Mouse (Mus musculus) E14TG2a.4 (cell line): ENCODE measurements at regions not wholly inside any gene's neighbourhood (a gene's known extent, or its start where the extent isn't known, plus 50 kb on each side); places are given as distances from the start of the nearest gene placed in this dataset.

Source experiments
- H3K27me3 ChIP-seq: 2 replicates; pipeline ENCODE4 v1.6.1; 2014; ENCODE audit warnings: low read length, control low read depth; ENCODE audit not compliant: insufficient read depth
- H3K36me3 ChIP-seq: 2 replicates; pipeline ENCODE4 v1.6.1; 2014; ENCODE audit warnings: low read length, control low read depth; ENCODE audit not compliant: insufficient read depth
- H3K4me1 ChIP-seq: replicated peaks from 2 replicates; pipeline ENCODE4 v1.6.1; 2014; ENCODE audit warnings: low read depth, low read length, control low read depth
- H3K4me3 ChIP-seq: replicated peaks from 2 replicates; pipeline ENCODE4 v1.5.1; 2014; ENCODE audit warnings: mild to moderate bottlenecking, low read length
- H3K9me3 ChIP-seq: 2 replicates; pipeline ENCODE4 v1.6.1; 2014; ENCODE audit warnings: low read length, control low read depth
- CTCF ChIP-seq: conservative IDR thresholded peaks from 2 replicates; pipeline ENCODE4 v1.5.1; 2014; ENCODE audit warnings: low read length
- NANOG ChIP-seq: IDR thresholded peaks from 2 replicates; pipeline ENCODE4 v1.6.1; 2014; ENCODE audit warnings: borderline replicate concordance, low read length, mixed read lengths
- POU5F1 ChIP-seq: IDR thresholded peaks from 2 replicates; pipeline ENCODE4 v1.6.1; 2014; ENCODE audit warnings: low read length, borderline replicate concordance

DNA sequence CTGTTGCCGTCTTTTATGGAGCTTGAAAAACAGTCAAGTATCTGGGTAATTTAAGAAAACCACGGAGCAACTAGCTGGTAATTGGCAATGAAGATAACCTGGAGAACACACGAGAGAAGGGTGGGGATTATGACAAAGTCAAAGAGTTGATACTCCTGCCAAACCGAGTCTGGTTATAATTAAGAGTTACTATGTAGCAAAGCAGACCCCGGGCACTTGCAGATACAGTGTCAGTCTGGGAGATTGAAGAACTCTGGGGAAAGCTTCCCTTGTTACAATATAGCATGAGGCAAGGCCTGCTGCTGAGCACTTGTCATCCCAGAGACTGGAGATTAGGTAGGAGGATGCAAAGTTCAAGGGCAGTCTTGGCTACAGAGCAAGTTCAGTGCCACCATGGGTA, 116.5 kb downstream of the Edn3 start:
- H3K27me3 ChIP-seq = peaks cover 4% of the 10 kb centered on the region; the same call in 1 of the 2 replicates
- no peaks in the 10 kb centered on the region for H3K36me3 ChIP-seq
- H3K4me3 ChIP-seq = no peak overlapping the region
- no peaks in the 10 kb centered on the region for H3K4me1 ChIP-seq
- TF ChIP-seq POU5F1 = no peak
- TF ChIP-seq CTCF = no peak
- no peak for TF ChIP-seq NANOG
- H3K9me3 ChIP-seq = no peaks in the 10 kb centered on the region

DNA sequence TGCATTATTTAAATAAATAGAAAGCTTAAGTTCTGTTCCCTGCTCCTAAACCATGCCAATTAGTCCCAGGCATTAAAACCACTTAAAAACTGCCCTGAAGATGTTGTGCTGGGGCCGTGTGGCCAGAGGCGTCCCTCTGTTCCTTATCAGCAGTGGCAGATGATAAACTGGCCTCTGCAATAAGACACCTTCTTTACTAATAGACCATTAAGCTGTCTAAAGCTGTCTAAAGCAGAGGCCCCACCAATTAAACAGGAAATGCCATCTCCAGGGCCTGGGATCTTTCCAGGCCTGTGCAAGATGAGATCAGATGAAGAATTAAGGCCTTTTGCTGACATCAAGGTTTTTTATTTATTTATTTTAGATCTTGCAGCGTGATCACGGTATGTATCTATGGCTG, 118.6 kb downstream of the Edn3 start:
- H3K27me3 ChIP-seq = peaks cover 7% of the 10 kb centered on the region; the same call in 1 of the 2 replicates
- H3K36me3 ChIP-seq = no peaks in the 10 kb centered on the region
- no peaks in the 10 kb centered on the region for H3K4me1 ChIP-seq
- TF ChIP-seq NANOG = no peak
- TF ChIP-seq POU5F1 = no peak
- no peak for TF ChIP-seq CTCF
- H3K4me3 ChIP-seq = no peak overlapping the region
- no peaks in the 10 kb centered on the region for H3K9me3 ChIP-seq

DNA sequence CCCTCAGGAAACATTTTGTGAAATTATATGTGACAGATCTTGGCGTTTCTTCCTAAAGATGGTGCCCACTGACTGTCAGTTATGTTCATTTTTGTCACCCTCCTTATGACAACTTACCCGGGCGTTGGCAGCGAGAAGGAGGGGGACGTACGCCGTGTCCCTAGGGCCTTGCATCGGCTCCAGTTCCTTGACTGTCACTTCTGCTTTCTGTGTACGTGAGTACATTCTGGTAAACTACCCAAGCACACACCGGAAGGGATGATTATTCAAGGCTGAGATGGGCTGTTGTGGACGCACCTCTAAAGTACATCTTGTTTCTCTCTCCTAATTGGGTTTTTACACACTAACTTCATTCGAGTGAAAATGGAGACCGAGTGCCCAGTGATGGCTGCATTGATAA, 120.2 kb downstream of the Edn3 start:
- H3K36me3 ChIP-seq = no peaks in the 10 kb centered on the region
- peaks cover 14% of the 10 kb centered on the region; the same call in 1 of the 2 replicates for H3K27me3 ChIP-seq
- TF ChIP-seq POU5F1 (no peak), NANOG (no peak), CTCF (no peak)
- H3K9me3 ChIP-seq = no peaks in the 10 kb centered on the region
- H3K4me1 ChIP-seq = no peaks in the 10 kb centered on the region
- no peak overlapping the region for H3K4me3 ChIP-seq

DNA sequence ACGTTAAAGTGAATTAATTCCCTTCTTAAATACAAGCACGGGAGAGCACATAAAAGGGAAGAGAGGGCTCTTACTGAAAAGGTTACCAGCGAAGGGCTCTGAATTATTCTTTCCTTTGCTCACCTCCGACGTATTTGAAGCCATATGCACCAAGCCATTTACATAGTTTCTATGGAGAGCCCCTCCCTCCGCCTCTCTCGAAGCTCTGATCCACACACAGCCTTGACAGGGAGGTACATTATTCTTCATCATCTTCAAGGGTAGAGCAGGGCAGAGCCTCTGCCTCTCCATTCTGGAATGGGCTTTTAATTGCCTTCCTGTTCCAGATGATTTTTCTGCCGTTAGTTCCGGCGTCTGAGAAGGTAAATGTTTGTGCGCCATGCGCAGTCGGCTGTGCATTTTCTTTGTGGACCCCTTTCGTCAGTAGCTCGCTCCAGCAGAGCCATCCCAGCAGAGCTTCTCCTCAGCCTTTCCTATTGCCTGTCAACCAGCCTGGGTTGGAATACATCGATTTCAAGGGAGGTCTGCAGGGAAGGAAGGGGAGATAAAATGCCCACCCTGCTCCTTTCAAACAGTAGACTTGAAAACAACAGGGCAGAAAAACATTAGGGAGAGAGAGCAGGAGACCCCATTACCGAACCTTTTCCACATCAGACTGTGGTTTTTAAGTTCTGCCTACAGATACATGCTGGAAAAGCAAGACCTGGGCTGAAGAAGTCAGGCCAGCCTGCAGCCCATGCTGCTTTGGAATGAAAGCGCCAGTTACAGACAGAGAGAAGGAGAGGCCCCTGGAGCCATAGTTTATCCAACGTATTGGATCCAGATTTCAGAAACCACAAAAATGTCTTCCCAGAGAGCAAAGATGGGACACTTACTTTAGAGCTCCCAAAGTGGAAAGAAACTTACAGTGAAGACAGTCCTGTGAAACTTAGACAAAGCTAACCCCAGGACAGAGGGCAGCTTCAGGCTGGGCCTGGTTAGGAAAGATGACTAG, 124.1 kb downstream of the Edn3 start:
- H3K4me1 ChIP-seq = no peaks in the 10 kb centered on the region
- no peak overlapping the region; the same call in 1 of the 2 replicates for H3K4me3 ChIP-seq
- no peak for TF ChIP-seq POU5F1
- TF ChIP-seq NANOG = no peak
- TF ChIP-seq CTCF = no peak
- H3K9me3 ChIP-seq = no peaks in the 10 kb centered on the region; the same call in 1 of the 2 replicates
- H3K27me3 ChIP-seq = peaks cover 27% of the 10 kb centered on the region
- H3K36me3 ChIP-seq = no peaks in the 10 kb centered on the region

DNA sequence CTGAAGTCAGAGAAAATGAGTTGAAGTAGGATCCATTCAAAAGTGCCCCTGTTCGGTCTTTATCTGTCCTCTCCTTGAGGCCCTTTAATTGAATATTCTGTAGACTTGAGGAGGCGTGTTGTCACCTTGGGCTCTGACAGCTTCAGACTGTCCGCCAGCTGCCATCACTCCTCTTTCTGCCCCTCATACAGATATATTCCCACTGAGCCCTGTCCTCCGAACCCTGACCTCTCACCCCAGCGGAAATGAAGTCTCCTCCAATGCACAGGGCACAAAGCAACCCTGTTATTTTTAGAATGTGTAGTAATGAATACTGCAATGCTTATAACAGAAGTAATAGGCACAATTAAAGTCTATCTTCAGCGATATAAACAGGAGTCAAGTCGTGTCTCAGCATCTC, 117.4 kb upstream of the Gm14444 start:
- peaks cover 32% of the 10 kb centered on the region for H3K27me3 ChIP-seq
- no peaks in the 10 kb centered on the region for H3K36me3 ChIP-seq
- no peak for TF ChIP-seq NANOG
- no peak for TF ChIP-seq CTCF
- TF ChIP-seq POU5F1 = no peak
- no peaks in the 10 kb centered on the region; the same call in 1 of the 2 replicates for H3K9me3 ChIP-seq
- H3K4me1 ChIP-seq = no peaks in the 10 kb centered on the region
- no peak overlapping the region for H3K4me3 ChIP-seq

DNA sequence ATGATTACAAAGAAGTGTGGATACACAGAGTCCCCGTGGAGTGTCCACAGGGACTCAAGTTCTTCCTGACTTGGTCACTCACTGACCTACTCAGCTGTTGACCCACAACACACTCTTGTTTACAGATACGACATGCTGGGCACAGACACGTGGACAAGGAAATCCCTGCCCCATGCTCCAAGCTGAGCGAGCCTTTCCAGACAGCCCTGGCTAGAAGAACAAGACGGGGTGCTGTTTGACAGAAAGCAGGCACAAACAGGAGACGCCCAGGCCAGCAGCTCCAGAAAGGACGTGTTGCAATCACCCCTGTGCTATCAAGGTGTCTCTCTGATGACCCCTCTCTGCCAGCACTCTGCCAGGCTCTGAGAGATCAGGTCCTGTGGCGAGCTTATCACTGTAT, 112.6 kb upstream of the Gm14444 start:
- Histone ChIP-seq H3K4me1 (peaks cover 13% of the 10 kb centered on the region), H3K4me3 (no peak overlapping the region), H3K36me3 (no peaks in the 10 kb centered on the region), H3K27me3 (peaks cover 37% of the 10 kb centered on the region), H3K9me3 (no peaks in the 10 kb centered on the region)
- TF ChIP-seq CTCF = no peak
- no peak for TF ChIP-seq NANOG
- TF ChIP-seq POU5F1 = no peak

DNA sequence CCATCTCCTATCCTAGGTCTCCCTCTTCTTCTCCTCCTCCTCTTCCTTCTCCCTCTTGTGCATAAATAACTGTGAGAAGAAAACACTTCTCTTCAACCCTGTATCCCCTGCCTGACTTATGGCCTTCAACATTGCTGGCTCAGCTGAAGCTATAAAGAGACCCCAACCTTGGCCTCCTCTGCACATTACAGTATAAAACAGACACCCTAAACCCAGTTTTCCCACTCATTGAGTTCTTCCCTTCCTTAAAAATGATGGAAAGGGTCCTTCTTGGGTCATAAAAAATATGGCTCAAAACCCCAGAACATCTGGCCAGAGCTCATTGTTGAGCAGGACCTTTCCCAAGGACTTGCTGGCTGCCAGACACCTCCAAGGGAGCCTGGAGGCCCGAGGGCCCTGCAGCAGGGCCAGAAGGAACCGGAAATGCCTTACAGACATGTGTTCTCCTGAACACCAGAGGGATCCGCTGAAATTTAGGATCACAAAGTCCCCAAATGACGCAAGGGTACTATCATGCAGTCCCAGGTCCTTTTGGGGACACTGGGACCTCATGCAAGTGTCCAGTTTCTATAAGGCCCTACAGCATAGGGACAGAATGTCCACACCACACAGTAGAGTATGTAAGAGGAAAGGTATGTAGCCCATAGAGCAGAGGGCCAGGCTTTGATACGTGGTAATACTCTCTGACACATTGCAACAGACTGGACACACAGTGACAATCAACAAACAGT, 109.9 kb upstream of the Gm14444 start:
- Histone ChIP-seq H3K4me1 (peaks cover 13% of the 10 kb centered on the region), H3K9me3 (no peaks in the 10 kb centered on the region), H3K27me3 (peaks cover 37% of the 10 kb centered on the region), H3K4me3 (no peak overlapping the region), H3K36me3 (no peaks in the 10 kb centered on the region)
- no peak for TF ChIP-seq NANOG
- TF ChIP-seq CTCF = no peak
- no peak for TF ChIP-seq POU5F1

DNA sequence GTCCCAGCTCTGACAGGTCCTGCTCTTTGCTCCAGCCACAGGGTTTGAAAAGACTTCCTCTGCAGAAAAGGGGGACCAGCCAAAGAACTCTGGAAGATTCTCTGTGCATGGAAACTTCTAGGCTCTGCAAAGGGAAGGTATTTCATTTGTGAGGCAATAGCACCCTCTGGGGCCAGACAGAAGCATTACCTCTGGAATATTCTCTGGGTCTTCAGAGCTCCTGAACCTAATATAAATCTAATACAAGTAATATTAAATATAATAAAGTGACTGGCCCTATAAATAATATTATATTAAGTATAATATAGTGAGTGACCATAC, 109.4 kb upstream of the Gm14444 start:
- Histone ChIP-seq H3K36me3 (no peaks in the 10 kb centered on the region), H3K27me3 (peaks cover 35% of the 10 kb centered on the region), H3K9me3 (no peaks in the 10 kb centered on the region), H3K4me3 (no peak overlapping the region), H3K4me1 (peaks cover 13% of the 10 kb centered on the region)
- TF ChIP-seq POU5F1 (no peak), CTCF (peak; percentile 59), NANOG (no peak)

DNA sequence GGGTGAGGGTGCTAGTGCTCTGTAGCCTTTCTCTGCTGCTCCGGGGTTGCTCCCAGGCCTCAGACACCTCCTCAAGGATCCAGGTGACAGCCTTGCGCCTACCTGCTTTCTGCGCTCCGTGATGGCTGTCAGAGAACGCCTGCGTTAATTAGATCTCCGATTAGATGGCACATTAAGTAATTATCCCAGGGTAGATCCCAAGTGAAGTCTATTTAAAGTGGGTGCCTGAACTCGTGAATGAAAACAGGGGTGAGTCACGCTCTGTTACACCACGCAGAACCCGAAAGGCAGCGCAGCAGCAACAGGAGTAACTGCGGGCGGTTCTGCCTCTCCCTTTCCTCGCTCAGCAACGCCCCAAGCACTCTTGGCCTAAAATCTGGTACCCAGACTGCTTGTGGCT, 108.2 kb upstream of the Gm14444 start:
- Histone ChIP-seq H3K36me3 (no peaks in the 10 kb centered on the region), H3K4me3 (peak overlapping the region; percentile 60), H3K4me1 (peaks cover 13% of the 10 kb centered on the region), H3K27me3 (peaks cover 31% of the 10 kb centered on the region), H3K9me3 (no peaks in the 10 kb centered on the region)
- TF ChIP-seq POU5F1 (no peak), CTCF (no peak), NANOG (no peak)
